Mouse (Mus musculus): Measurements from ENCODE around the gene Epop. TPM values are rescaled to one million over a fixed set of nuclear protein-coding genes. Genes with fewer than 3 reads are reported as not detected.

Gene Epop
- polyA plus RNA-seq, 1 experiment from 2014 or later = 4.1 TPM

DNA sequence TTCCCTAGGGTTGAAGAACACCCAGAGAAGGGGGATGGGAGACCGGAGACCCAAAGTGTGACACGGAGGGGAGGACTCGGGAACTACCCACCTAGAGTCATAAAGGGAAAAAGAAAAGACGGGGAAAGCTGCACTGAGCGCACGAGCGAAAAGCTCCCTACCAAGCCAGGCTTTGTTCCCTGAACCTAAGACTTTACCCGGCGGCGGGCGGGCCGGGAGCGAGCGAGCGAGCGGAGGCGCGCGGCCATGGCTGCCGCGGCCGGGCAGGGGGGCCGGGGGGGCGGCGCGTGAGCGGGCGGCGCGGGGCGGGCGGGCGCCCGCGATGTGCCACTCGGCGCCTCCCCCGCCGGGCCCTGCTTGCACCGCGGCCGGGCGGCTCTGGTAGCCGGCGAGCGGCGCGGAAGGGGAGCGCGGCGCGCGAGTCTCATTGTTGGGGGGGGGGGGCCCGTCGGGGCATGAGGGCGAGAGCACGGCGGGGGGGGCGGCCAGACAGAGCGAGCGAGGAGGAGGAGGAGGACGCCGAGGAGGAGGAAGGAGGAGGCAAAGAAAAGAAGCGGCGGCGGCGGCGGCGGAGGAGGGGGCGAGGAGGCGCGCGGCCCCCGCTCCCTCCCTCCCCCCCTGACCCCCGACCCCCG, 33.5 kb upstream of the Epop start, which contains the start of gene Mllt6:
Mllt6 (plus strand) TSS at position 522 of the 635 bp plus-strand sequence.
- Histone ChIP-seq H3K4me2 (peak within 1 kb of the TSS; percentile 76), H3K4me3 (ENCODE audit: low read depth, low read length) (peak within 1 kb of the TSS; percentile 80), H3K9me3 (ENCODE audit: control insufficient read depth, low read length) (no peaks in the 10 kb centered on the region), H3K9ac (ENCODE audit: low read depth, low read length) (peak within 1 kb of the TSS; percentile 75), H3K4me1 (replicated peaks; ENCODE audit: control insufficient read depth, insufficient read depth, low read length) (peaks cover 23% of the 10 kb centered on the region), H3K36me3 (ENCODE audit: control insufficient read depth, insufficient read depth, low read length) (peaks cover 10% of the 10 kb centered on the region), H3K27me3 (replicated peaks; ENCODE audit: control insufficient read depth, insufficient read depth, low read length) (peaks cover 54% of the 10 kb centered on the region), H3K27ac (ENCODE audit: low read depth, low read length) (peak within 1 kb of the TSS; percentile 70)
- DNase-seq (ENCODE audit: low spot score) (no peak), ATAC-seq (replicated peaks; ENCODE audit: low FRiP score) (0 out of 2 replicates have a peak, but pooled peaks have one; percentile 11)
- 0% methylated on average over 43 of the region's 76 CpGs for WGBS

DNA sequence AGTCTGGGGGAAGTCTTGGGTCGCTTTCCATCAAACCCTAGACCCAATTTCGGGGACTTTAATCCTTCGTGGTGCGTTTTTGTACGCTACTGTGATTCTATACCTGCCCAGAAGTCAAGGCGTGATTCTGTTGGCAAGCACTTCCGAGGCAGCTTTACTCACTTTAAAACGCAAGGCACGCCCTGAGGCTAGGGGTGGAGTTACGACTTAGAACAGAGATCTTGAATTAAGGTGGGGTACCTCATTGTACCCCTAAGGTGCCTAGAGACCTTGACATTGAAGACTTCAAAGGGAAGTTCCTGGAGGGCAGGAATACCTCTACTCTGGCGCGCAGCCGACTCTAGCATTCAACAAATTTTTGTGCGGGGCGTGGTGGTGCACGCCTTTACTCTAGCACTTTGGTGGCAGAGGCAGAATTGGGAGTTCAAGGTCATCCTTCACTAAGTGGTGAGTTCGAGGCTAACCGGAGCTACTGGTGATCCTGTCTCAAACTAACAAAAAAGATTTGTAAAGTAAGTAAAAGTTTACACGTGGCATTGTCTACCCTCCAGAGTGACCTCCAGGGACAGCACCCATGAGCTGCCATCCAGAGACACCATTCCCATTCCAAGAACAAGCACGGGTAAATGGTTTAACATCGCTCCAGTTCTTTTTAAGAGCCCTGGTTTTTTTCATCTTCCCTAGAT, 32.8 kb upstream of the Epop start:
- H3K4me3 ChIP-seq (ENCODE audit: low read depth, low read length) = peak overlapping the region; percentile 80
- WGBS = 2% methylated on average over 21 of the region's 21 CpGs
- no peak for ATAC-seq (replicated peaks; ENCODE audit: low FRiP score)
- H3K4me2 ChIP-seq = peak overlapping the region; percentile 76
- DNase-seq (ENCODE audit: low spot score) = no peak
- peaks cover 54% of the 10 kb centered on the region for H3K27me3 ChIP-seq (replicated peaks; ENCODE audit: control insufficient read depth, insufficient read depth, low read length)
- H3K4me1 ChIP-seq (replicated peaks; ENCODE audit: control insufficient read depth, insufficient read depth, low read length) = peaks cover 23% of the 10 kb centered on the region
- H3K27ac ChIP-seq (ENCODE audit: low read depth, low read length) = no peak overlapping the region
- H3K9ac ChIP-seq (ENCODE audit: low read depth, low read length) = no peak overlapping the region; the same call in 1 of the 2 replicates
- peaks cover 10% of the 10 kb centered on the region for H3K36me3 ChIP-seq (ENCODE audit: control insufficient read depth, insufficient read depth, low read length)
- no peaks in the 10 kb centered on the region for H3K9me3 ChIP-seq (ENCODE audit: control insufficient read depth, low read length)

DNA sequence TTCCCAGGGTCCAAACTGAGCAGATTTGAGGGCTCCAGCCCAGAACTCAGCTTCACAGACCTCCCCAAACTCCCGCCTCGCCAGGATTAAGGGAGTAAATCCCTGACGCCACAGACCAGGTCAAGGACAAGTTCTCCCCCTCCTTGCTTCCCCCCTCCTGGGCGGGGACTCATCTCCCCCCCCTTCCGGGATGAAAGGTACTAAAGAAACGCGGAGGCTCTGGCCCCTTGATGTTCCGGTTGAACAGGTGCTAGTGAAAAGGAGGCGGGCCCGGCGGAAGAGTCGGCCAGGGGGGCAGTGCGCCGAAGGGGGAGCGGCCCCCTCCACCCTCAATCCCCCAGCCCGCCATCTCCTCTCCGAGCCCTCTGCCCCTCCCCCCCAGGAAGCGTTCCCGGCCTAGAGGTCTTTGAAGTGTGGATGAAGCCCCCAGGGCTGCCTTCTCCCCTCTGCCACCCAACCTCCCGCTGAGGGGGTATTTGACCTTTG, 32.2 kb upstream of the Epop start:
- Histone ChIP-seq H3K4me1 (replicated peaks; ENCODE audit: control insufficient read depth, insufficient read depth, low read length) (peaks cover 23% of the 10 kb centered on the region), H3K27me3 (replicated peaks; ENCODE audit: control insufficient read depth, insufficient read depth, low read length) (peaks cover 54% of the 10 kb centered on the region), H3K9me3 (ENCODE audit: control insufficient read depth, low read length) (no peaks in the 10 kb centered on the region), H3K9ac (ENCODE audit: low read depth, low read length) (no peak overlapping the region), H3K27ac (ENCODE audit: low read depth, low read length) (no peak overlapping the region), H3K36me3 (ENCODE audit: control insufficient read depth, insufficient read depth, low read length) (peaks cover 10% of the 10 kb centered on the region), H3K4me2 (peak overlapping the region; percentile 76), H3K4me3 (ENCODE audit: low read depth, low read length) (peak overlapping the region; percentile 34)
- ATAC-seq (replicated peaks; ENCODE audit: low FRiP score) (no peak), DNase-seq (ENCODE audit: low spot score) (no peak)
- 2% methylated on average over 18 of the region's 20 CpGs for WGBS

DNA sequence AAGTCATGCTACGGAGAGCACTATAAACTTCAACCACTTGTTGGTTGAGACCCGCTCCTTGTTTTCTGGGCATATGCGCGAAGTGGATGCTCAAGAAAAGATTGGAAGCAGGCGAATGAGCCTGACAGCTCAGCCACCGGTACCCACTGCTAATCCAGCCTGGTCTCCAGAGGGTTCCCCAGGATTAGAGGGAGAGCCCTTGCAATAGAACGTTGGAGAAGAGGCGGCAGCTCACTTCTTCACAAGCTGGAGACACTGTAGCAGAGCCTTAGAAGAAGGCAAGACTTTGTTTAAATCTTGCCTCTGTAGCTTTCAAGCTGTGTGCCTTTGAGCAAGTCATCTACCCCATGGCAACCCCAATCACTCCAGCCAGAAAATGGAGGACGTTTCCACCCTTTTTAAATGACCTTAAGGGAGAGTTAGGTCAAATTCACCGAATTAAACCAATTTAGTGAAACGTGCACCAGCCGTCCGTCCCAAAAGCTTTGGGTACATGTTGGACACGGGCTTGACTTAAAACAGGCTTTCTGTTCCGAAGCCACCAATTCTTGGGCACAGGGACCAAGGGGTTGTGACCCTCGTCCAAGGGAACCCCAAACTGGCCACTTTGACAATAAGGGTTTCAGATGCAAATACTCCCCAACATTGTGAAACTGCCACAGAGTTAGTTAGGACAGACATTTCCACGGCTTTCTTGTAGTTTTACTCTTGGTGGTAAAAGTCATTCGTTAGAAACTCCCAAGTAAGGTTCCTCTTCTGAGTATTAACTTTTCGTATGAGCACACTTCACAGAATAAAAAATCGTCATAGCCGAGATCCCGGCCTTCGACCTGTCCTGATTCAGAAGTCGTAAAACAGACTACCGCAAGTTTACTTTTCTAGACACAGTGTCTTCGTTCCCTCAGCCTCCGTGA, 31.5 kb upstream of the Epop start:
- Histone ChIP-seq H3K27ac (ENCODE audit: low read depth, low read length) (no peak overlapping the region), H3K27me3 (replicated peaks; ENCODE audit: control insufficient read depth, insufficient read depth, low read length) (peaks cover 54% of the 10 kb centered on the region), H3K36me3 (ENCODE audit: control insufficient read depth, insufficient read depth, low read length) (peaks cover 8% of the 10 kb centered on the region; the same call in 1 of the 2 replicates), H3K4me2 (peak overlapping the region; percentile 76), H3K4me3 (ENCODE audit: low read depth, low read length) (peak overlapping the region; percentile 78), H3K9me3 (ENCODE audit: control insufficient read depth, low read length) (no peaks in the 10 kb centered on the region), H3K9ac (ENCODE audit: low read depth, low read length) (peak overlapping the region; percentile 7; the same call in 1 of the 2 replicates), H3K4me1 (replicated peaks; ENCODE audit: control insufficient read depth, insufficient read depth, low read length) (peaks cover 23% of the 10 kb centered on the region)
- DNase-seq (ENCODE audit: low spot score) (no peak), ATAC-seq (replicated peaks; ENCODE audit: low FRiP score) (no peak)
- WGBS = 5% methylated on average over 27 of the region's 27 CpGs

DNA sequence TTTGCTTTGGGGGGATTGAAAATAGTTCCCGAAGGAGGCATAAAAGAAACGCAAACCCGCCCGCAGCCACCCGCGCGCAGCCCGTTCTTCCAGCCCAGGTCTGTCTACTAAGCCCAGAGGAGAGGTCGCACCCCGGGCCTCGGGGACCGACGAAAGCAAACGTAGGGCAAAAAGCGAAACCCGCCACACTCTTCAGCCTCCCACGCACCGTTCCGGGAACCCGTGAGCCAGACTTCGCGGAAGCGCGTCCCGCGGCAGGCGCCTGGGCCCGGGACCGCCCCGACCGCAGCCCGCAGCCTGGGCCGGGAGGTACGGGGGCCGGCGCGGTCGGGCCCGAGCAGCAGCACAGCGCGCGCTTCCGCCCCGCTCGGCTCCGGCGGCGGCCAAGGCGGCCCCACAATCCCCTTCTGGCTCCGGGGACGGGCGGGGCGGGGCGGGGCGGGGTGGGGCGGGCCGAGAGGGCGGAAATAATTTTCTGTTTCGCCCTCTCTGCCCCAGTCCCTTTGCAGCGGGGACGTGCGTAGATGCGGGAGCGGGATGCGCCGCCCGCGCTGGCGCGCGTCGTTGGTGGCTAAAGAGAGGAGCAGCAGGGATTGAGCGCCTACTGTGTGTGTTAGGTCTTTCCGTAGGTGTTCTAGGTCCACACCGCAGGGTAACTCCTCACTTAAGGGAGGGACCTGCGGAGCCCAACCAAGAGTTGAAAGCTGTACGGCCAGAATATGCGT, 30.6 kb upstream of the Epop start:
- peak overlapping the region; percentile 75 for H3K9ac ChIP-seq (ENCODE audit: low read depth, low read length)
- no peaks in the 10 kb centered on the region for H3K9me3 ChIP-seq (ENCODE audit: control insufficient read depth, low read length)
- peaks cover 50% of the 10 kb centered on the region for H3K27me3 ChIP-seq (replicated peaks; ENCODE audit: control insufficient read depth, insufficient read depth, low read length)
- peaks cover 23% of the 10 kb centered on the region for H3K4me1 ChIP-seq (replicated peaks; ENCODE audit: control insufficient read depth, insufficient read depth, low read length)
- peak overlapping the region; percentile 76 for H3K4me2 ChIP-seq
- WGBS = under 1% methylated on average over 66 of the region's 78 CpGs
- DNase-seq (ENCODE audit: low spot score) (peak; percentile 82), ATAC-seq (replicated peaks; ENCODE audit: low FRiP score) (peak; percentile 87)
- peak overlapping the region; percentile 78 for H3K4me3 ChIP-seq (ENCODE audit: low read depth, low read length)
- H3K27ac ChIP-seq (ENCODE audit: low read depth, low read length) = peak overlapping the region; percentile 13
- H3K36me3 ChIP-seq (ENCODE audit: control insufficient read depth, insufficient read depth, low read length) = peaks cover under 1% of the 10 kb centered on the region; the same call in 1 of the 2 replicates

DNA sequence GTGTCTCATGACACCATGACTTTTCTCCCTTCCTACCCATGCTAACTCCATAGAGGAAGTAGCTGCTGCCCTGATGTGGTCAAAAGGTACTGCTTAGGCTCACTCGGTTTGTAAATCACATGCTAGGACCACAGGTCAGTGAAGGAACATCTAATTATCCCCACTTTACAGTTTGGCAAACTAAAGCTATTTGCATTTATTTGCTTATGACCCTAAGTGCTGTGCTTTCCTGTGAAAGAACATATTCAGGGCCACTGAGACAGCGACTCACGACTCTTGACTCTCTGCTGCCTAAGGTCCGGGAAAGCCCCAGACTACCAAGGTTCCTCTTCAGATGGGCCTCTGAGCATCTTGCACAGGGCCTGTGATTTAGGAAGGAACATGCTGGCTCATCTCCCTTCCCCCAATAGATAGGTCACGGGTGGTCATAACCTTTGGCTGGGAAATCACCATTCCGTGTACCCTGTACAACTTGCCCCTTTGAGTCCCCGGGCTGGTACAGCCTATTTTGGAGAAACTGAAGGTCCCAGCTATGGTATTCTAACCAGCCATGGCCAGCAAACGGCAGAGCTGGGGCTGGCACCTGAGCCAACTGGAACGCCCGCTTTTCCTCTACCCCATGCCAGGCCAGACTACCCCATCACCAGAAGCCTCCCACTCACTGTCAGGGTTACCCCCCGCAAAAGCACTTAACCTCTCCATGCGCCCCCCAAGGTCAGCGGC, 29.9 kb upstream of the Epop start:
- H3K27ac ChIP-seq (ENCODE audit: low read depth, low read length) = peak overlapping the region; percentile 13; the same call in 1 of the 2 replicates
- peaks cover 44% of the 10 kb centered on the region for H3K27me3 ChIP-seq (replicated peaks; ENCODE audit: control insufficient read depth, insufficient read depth, low read length)
- H3K9ac ChIP-seq (ENCODE audit: low read depth, low read length) = peak overlapping the region; percentile 75
- peak overlapping the region; percentile 78 for H3K4me3 ChIP-seq (ENCODE audit: low read depth, low read length)
- DNase-seq (ENCODE audit: low spot score) = no peak
- no peak for ATAC-seq (replicated peaks; ENCODE audit: low FRiP score)
- WGBS = 7% methylated on average over 13 of the region's 13 CpGs
- H3K4me2 ChIP-seq = peak overlapping the region; percentile 76
- H3K36me3 ChIP-seq (ENCODE audit: control insufficient read depth, insufficient read depth, low read length) = no peaks in the 10 kb centered on the region
- H3K4me1 ChIP-seq (replicated peaks; ENCODE audit: control insufficient read depth, insufficient read depth, low read length) = peaks cover 23% of the 10 kb centered on the region
- no peaks in the 10 kb centered on the region for H3K9me3 ChIP-seq (ENCODE audit: control insufficient read depth, low read length)

DNA sequence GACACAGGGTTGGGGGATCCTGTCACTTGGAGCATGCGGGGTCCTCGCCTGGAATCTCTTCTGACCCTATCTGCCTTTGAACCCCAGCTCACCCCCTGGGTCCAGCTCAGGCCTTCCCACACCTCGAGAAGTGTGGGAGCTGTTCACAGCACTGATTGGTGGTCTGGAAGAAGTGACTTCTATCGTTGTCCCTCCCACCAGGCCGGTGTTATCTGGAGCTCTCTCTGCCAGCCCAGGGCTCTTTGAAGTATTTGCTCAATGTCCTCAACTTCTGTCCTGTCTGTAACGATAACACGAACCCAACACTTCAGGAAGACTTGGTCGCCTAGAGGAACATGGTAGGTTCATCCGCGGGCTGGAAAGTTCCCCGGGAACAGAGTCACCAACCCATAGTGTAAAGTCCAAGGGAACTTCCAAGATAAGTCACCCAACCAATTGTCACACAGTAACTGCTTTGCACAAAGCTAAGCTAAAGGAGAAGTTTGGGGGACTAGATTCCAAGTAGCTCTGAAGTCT, 29.3 kb upstream of the Epop start:
- no peak for DNase-seq (ENCODE audit: low spot score)
- Histone ChIP-seq H3K4me1 (replicated peaks; ENCODE audit: control insufficient read depth, insufficient read depth, low read length) (peaks cover 23% of the 10 kb centered on the region), H3K4me2 (peak overlapping the region; percentile 76), H3K4me3 (ENCODE audit: low read depth, low read length) (no peak overlapping the region), H3K27me3 (replicated peaks; ENCODE audit: control insufficient read depth, insufficient read depth, low read length) (peaks cover 39% of the 10 kb centered on the region), H3K36me3 (ENCODE audit: control insufficient read depth, insufficient read depth, low read length) (no peaks in the 10 kb centered on the region), H3K27ac (ENCODE audit: low read depth, low read length) (no peak overlapping the region), H3K9ac (ENCODE audit: low read depth, low read length) (no peak overlapping the region), H3K9me3 (ENCODE audit: control insufficient read depth, low read length) (no peaks in the 10 kb centered on the region)
- 23% methylated on average over 11 of the region's 11 CpGs for WGBS
- no peak for ATAC-seq (replicated peaks; ENCODE audit: low FRiP score)

All from liver, embryonic 11.5 days (tissue).